Mouse (Mus musculus): Measurements from ENCODE around the gene Vmn1r6.
"Not testable (repeated sequence)": the region's sequence is repeated elsewhere in the genome, so short reads cannot be mapped to it uniquely, and the experiment has no call there.

The Vmn1r6 gene

GRCm38 (mm10) chr6:56996943-56997342 is at the start of gene Vmn1r6:
Gene Vmn1r6 (plus strand): TSS chr6:56997243.
- DNase-seq (ENCODE audit: low read depth in 1 of 2, low spot score in 2 of 2) = no peak

DNA sequence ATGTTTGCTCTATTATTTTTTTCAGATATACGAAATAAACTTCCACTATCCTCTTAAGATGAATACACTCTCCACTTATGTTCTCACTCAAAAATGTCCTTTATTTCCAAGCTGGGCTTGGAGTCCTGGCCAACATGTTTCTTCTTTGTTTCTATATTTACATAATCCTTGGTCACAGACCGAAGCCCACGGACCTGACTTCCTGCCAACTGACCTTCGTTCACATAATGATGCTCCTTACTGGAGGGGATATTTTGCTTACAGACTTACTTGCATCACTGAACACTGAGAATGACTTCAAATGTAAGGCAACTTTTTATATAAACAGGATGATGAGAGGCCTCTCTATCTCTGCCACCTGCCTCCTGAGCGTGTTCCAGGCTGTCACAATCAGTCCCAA is 40.6 kb upstream of the Vmn1r6 start:
- DNase-seq (ENCODE audit: low read depth in 1 of 2, low spot score in 2 of 2) = no peak

GRCm38 (mm10) chr6:56969973-56970372 is 27.1 kb upstream of the Vmn1r6 start, which contains the start of gene Vmn1r5:
Gene Vmn1r5 (plus strand): TSS chr6:56970273.
- DNase-seq (ENCODE audit: low read depth in 1 of 2, low spot score in 2 of 2) = no peak

DNA sequence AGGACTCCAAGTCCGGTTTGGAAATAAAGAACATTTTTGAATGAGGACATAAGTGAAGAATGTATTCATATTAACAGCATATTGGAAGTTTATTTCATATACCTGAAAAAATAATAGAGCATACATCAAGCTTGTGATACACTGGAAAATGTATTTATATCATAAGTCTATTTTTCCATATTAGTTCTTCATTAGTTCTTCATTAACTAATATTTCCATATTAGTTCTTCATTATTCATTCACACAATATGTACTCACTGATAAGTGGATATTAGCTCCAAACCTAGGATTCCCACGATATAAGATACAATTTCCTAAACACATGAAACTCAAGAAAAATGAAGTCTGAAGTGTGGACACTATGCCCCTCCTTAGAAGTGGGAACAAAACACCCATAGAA is 28.2 kb downstream of the Vmn1r6 start, which contains the start of gene Vmn1r7:
TSS of gene Vmn1r7 (minus strand) at position 101 of the 400 bp plus-strand sequence.
- not testable (repeated sequence) for DNase-seq (ENCODE audit: low read depth in 1 of 2, low spot score in 2 of 2)

DNA sequence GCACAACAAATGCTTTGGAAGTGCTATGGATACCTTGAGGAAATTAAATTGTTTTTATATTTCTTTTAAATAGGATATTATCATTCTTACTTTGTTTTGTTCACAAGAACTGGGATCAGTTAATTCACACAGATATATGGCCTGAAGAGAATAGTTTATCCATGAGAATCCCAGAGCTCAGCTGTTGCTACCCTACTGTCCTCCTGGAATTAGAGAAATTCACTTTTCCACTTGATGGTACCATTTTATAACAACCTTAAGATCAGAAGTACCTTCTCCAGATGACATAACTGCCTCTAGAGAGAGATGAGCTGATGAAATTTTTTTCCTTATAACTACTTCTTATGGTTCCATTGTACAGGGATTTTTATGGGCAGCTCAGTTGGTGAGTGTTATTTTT is 34.9 kb downstream of the Vmn1r6 start, which contains the start of gene Vmn1r8:
TSS of gene Vmn1r8 (plus strand) at position 301 of the 400 bp plus-strand sequence.
- DNase-seq (ENCODE audit: low read depth in 1 of 2, low spot score in 2 of 2) = no peak

GRCm38 (mm10) chr6:57034674-57035073 is 37.6 kb downstream of the Vmn1r6 start:
- no peak for DNase-seq (ENCODE audit: low read depth in 1 of 2, low spot score in 2 of 2)
